Mouse (Mus musculus) urinary bladder, postnatal 4 days (tissue): Measurements from ENCODE around the gene Atp5h.
"Not testable (repeated sequence)": the region's sequence is repeated elsewhere in the genome, so short reads cannot be mapped to it uniquely, and the experiment has no call there.

Experiments used
- DNase-seq, 2 experiments: peaks; one replicate each; pipeline ENCODE4 v3.0.0; 2021 to 2022; ENCODE audit warnings: low spot score in 2 of 2

Gene Atp5h

DNA sequence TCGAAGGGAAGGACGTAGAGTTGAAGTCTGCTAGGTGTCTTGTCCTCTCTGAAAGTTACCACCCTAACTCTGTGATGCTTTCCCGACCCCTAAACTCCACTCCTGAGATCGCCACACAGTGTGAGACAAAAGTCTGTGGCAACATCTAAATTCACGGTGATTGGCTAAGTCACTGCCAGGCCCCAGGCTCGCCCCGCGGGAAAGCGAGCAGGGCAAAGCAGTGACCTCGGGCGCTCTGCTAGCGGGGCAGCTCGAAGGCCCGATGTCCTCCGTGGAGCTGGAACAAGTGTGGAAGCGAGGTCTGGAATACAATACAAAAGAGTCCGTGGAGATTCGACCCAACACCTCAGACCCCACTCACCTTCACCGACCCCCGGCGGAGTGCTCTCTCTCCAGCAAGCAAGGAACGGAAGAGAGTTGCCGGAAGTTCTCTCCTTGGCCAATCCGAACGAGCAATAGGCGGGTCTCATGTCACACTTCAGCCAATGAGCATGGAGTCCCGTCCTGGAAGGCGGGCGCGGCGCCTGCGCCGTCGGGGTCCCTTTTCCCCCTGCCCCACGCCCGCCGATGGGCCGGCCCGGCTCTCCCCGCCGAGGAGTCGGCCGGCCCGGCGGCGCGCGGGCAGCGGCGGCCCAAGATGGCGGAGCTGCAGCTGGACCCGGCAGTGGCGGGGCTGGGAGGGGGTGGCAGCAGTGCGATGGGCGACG is at the start of gene Atp5h, which contains the start of gene Kctd2:
Gene Atp5h, minus strand, starts transcription at position 432 of the 707 bp plus-strand sequence.
Gene Kctd2, plus strand, starts transcription at position 598 of the 707 bp plus-strand sequence.
- peak; percentile 95 for DNase-seq

DNA sequence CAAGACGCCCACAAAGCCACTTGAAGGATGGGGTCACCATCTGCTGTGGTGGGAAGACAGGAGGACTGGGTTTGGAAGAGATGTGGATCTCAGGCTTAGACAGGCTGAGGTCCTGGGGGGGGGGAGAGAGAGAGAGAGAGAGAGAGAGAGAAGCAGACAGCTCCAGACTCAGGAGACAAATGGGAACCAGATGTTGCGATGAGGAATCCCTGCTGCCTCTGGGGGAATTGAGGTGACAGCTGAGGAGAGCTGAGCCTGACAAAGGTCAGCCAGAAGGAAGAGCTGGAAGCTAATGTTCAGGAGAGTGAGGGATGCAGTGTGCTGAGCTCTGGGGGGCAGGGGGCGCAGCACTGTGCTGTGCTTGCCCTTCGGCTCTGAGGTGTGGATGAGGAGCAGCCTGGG is 47.5 kb upstream of the Atp5h start:
- no peak for DNase-seq

GRCm38 (mm10) chr11:115464851-115465250 is 45.1 kb upstream of the Atp5h start:
- DNase-seq = no peak

GRCm38 (mm10) chr11:115463397-115463796 is 43.6 kb upstream of the Atp5h start:
- DNase-seq = no peak

- DNase-seq = no peak
Observed at GRCm38 (mm10) chr11:115462243-115462891, 42.6 kb upstream of the Atp5h start, which contains the start of gene Slc16a5. Gene Slc16a5 (plus strand): TSS chr11:115462474.

DNA sequence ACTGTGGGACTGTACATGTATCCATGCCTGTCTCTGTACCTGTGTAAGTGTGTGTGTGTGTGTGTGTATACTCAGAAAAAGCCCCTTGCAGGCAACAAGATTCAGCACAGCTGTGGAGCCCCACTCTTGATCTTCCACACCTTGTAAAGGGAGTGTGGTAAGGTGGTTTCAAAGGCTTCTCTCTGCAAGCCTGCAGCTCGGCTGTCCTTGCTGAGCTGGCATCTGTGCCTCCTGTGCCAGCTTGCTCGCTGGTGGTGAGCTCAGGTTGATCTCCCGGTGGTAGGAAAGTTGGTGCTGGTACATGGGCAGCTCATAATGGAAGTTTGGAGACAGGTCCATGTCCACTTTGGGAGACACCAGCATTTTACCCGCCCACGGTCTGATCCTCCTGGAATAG is 42.1 kb upstream of the Atp5h start:
- DNase-seq = no peak

DNA sequence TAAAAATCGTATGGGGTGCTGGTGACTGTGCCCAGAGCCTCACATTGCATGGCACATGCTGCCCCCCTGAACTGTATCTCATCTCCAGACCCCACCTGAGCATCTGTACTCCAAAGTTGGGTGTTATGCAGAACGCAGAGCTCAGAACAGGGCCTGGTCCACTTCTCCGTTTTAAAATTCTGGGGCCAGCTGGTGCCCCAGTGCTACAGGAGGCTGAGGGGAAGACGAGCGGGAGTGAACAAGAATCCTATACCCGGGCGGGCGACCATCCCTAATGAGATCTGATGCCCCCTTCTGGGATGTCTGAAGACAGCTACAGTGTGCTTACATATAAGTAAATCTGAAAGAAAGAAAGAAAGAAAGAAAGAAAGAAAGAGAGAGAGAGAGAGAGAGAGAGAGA is 41.2 kb upstream of the Atp5h start:
- no peak for DNase-seq

- DNase-seq = no peak
Observed at GRCm38 (mm10) chr11:115457405-115457804, 37.6 kb upstream of the Atp5h start.

DNA sequence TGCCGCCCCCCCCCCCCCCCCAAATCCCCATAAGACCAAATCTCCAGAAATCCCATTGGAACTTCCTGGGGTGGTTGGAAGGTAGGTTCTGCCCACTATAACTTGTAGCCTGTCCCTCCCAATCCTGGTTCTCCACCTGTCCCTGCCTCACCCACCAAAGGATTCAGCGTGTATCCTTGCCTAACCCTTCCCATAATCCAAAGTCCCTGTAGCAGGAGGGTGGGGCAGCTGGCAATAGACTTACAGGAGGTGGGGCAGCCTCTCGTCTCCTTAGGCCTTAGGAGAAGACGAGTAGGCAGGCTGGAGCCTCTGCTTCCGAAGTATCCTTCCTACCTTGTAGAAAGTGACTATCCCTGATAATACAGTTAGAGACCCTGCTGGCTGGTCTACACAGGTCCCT is 36.4 kb upstream of the Atp5h start:
- DNase-seq = no peak

DNA sequence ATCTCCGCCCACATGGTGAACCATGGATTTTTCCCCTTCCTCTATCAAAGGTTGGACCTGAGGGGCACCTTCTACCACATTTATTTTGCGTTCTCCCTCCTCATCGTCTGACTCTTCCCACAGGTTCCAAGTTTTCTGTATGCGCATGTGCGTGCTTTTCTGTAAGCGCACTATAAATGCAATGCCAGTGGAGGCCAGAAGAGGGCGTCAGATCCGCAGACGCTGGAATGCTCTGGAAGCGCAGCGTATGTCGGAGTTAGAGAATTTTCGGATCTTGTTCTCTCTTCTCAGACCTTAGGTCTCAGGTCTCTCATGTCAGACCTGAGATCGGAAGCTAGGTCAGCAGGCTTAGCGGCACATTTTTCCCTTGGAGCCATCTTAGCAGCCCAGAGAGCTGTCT is 35.9 kb upstream of the Atp5h start:
- DNase-seq = no peak

- DNase-seq = not testable (repeated sequence)
Observed at GRCm38 (mm10) chr11:115454822-115455221, 35.1 kb upstream of the Atp5h start.

DNA sequence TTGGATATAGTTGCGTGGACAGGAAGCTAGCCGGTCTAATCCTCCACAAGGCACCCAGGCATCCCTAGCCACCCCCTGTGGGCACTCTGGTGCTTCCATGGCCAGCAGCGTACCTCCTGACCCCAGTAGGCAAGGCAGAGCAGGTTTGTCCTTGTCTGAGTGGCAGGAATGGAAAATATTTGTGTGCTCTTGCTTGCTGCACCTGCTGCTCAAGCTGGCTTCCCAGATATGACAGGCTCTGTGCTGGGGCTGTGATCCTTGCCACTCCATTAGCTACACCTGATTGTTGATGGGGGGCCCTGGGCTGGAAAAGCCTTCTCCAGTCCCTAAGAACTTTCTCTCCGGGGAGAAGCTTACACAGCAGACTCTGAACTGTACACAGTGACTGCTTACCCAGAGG is 33.5 kb upstream of the Atp5h start:
- no peak for DNase-seq

- no peak for DNase-seq
Observed at GRCm38 (mm10) chr11:115452281-115452860, 32.6 kb upstream of the Atp5h start.

DNA sequence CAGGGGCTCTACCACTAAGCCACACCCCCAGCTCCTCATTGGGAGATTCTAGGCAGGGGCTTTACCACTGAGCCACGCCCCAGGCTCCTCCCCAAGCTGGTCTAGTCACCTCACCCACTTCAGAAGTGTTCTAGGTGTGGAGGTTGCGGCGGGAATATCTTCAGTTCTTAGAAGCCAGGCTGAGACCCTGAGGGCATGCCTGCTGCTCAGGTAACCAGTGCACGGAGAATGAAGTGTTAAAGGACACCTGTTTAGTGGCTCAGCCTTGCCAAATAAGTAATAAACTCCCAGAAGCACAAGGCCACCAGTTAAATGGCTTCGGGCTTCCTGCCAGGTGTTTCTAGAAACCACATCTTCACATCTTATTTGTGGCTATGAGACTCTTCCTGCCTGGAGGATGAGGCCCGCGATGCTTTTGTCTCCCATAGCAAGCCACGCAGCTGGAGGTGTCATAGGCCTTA is 32.0 kb upstream of the Atp5h start:
- DNase-seq = no peak

DNA sequence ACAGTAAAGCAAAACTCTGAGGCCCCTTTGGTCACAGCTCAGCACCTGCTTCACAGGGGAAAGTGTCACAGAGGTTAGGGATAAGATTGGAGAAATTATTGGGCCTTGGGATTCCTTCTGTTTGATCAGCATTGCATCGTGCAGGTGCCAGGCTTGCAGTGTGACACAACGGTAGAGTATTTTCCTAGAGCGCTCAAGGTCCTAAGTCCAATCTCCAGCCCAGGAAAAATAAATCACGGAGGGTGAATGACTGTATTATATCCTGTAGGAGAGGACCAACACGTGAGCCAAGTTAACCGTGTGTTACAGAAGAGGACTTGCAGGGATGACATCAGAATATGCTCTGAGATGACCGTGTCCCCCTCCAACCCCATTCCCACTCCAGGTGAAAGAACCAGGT is 30.4 kb upstream of the Atp5h start:
- no peak for DNase-seq

DNA sequence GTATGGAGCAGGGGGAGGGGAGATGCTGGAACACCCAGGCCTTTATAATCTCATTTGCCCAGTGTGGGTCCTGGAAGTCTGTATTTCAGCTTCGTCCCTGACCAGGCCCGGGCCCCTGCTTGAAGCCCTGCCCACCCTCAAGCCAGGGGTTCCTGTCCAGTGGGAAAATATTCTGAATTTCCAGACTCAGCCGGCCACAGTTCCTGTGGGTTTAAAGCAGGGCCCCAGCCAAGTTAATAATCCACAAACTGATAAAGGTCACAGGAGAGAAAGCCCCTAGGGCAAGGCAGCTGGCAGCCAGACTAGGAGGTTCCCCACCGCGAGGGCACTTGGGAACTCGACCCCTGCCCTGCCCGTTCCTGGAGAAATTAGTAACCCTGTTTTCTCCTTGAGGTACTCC is 29.2 kb upstream of the Atp5h start:
- no peak for DNase-seq

DNA sequence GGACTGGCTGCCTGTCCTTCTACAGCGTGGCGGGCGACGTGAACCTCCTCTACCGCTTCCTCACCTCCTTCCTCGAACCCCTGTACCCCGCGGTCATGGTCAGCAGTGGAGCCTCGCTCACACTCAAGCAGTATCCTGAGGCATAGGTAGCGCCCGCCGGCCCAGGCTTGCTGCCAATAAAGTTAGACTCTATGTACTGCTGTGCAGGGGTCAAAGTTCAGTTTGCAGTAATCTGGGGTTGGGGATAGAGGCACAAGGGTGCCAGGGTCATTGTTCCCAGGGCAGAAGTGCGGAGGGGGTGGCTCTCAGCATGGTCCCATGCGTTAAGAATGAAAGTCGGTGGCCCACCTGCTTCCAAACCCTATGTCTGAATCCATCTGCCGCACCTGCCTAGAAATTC is 28.3 kb upstream of the Atp5h start:
- no peak for DNase-seq

GRCm38 (mm10) chr11:115447321-115447885 is 27.6 kb upstream of the Atp5h start:
- DNase-seq = no peak

- DNase-seq = no peak
Observed at GRCm38 (mm10) chr11:115446906-115447305, 27.1 kb upstream of the Atp5h start.

DNA sequence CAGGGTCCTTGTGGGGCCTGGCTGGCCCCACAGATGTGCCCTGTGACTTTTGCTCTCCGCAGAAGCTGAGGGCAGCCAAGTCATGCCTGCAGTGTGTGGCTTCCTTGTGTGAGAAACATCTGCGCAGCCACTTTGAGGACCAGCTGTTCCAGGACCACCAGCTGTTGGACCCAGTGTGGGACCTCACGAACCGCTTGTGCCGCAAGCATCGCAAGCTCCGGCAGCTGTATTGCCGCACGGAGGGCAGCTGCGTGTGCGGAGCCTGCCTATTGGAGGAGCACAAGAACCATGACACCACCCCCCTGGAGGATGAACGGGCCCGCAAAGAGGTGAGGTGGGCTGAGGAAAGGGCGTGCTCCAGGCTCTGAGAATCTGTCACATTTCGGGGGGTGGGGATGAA is 21.7 kb upstream of the Atp5h start:
- DNase-seq = no peak

DNA sequence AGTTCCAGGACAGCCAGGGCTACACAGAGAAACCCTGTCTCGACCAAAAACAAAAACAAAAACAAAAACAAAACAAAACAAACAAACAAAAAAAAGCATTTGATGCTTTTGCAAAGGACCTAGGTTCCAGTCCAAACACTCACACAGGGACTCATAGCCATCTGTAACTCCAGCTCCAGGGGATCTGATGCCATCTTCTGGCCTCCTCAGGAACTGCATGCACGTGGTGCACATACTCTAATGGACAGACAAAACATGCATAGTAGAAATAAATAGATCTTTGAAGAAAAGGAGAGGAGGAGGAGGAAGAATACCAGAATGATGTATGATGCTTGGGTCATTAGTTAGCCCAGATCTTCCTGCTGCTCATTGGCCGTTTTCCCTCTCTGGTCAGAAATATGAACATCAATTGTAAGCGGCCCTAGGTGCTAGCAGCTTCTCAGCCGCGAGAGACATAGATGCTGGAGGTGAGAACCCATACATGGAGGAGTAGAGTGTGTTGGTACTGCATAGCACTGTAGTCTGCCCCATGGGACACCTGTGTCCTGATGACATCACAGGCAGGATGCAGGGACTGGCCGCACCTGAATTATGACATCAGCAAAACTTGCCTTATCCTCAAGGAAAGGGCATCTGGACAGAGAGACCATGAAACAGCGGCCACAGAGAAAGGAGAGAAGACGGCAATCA is 20.3 kb upstream of the Atp5h start, which contains the start of gene Trim80:
Gene Trim80, plus strand, starts transcription at position 640 of the 690 bp plus-strand sequence.
- DNase-seq = no peak

- DNase-seq = no peak
Observed at GRCm38 (mm10) chr11:115439326-115439725, 19.6 kb upstream of the Atp5h start.
